Mouse (Mus musculus) olfactory bulb, adult 2 months (tissue): Measurements from ENCODE around the gene Zcchc7.

ENCODE experiments used
- CTCF ChIP-seq: fragments of 200-500 bp; IDR thresholded peaks from 2 replicates; pipeline ENCODE4 v1.5.1; 2012; ENCODE audit warnings: low read depth, mild to moderate bottlenecking, low read length, moderate library complexity; ENCODE audit not compliant: insufficient read depth
- POLR2A ChIP-seq: fragments of 200-500 bp; IDR thresholded peaks from 2 replicates; pipeline ENCODE4 v1.6.1; 2012; ENCODE audit warnings: mild to moderate bottlenecking, low read depth, low read length, moderate library complexity; ENCODE audit not compliant: insufficient read depth

- TF ChIP-seq POLR2A (no peak), CTCF (no peak)
These were observed 41.5 kb upstream of the Zcchc7 start for GRCm38 (mm10) chr4:44714111-44714621.
